Mouse (Mus musculus) ES-Bruce4 (cell line): ENCODE data around the gene Sestd1. TPM values are rescaled to one million over a fixed set of nuclear protein-coding genes. Genes with fewer than 3 reads are reported as not detected.

Experiments used
- H3K27ac ChIP-seq: 2 replicates; pipeline ENCODE4 v1.5.1; 2012; ENCODE audit warnings: low read length, inconsistent platforms; ENCODE audit not compliant: insufficient read depth
- H3K27me3 ChIP-seq: 2 replicates; pipeline ENCODE4 v1.6.1; 2012; ENCODE audit warnings: mild to moderate bottlenecking, low read length, inconsistent platforms; ENCODE audit not compliant: control insufficient read depth, poor library complexity, insufficient read depth, severe bottlenecking
- H3K36me3 ChIP-seq: 2 replicates; pipeline ENCODE4 v1.6.1; 2012; ENCODE audit warnings: inconsistent platforms, mild to moderate bottlenecking, low read length, moderate library complexity; ENCODE audit not compliant: control insufficient read depth, poor library complexity, insufficient read depth, severe bottlenecking
- H3K4me1 ChIP-seq: one replicate; pipeline ENCODE4 v1.8.1; 2011; ENCODE audit warnings: low read length; ENCODE audit not compliant: control insufficient read depth, insufficient read depth
- H3K4me3 ChIP-seq: 2 replicates; pipeline ENCODE4 v1.5.1; 2011; ENCODE audit warnings: low read depth, mild to moderate bottlenecking, low read length
- H3K9ac ChIP-seq: 2 replicates; pipeline ENCODE4 v1.6.1; 2012; ENCODE audit warnings: low read depth, mild to moderate bottlenecking, inconsistent platforms; ENCODE audit not compliant: poor library complexity, severe bottlenecking
- H3K9me3 ChIP-seq: replicated peaks from 2 replicates; pipeline ENCODE4 v1.6.1; 2012; ENCODE audit warnings: mild to moderate bottlenecking, low read length, inconsistent platforms; ENCODE audit not compliant: control insufficient read depth, poor library complexity, insufficient read depth, severe bottlenecking
- CTCF ChIP-seq: IDR thresholded peaks from one replicate; pipeline ENCODE4 v1.8.1; 2011; ENCODE audit warnings: low read depth, low read length
- EP300 ChIP-seq: IDR thresholded peaks from 2 replicates; pipeline ENCODE4 v1.6.1; 2011; ENCODE audit warnings: low read depth, low read length; ENCODE audit not compliant: insufficient read depth
- POLR2A ChIP-seq: IDR thresholded peaks from one replicate; pipeline ENCODE4 v1.8.1; 2011; ENCODE audit warnings: low read length; ENCODE audit not compliant: insufficient read depth
- polyA plus RNA-seq: library from polyadenylated mRNA; stranded (reverse); fragments of >200 nt; gene quantifications from 2 replicates; pipeline ENCODE4 v1.2.4, GENCODE M21; 2011; ENCODE audit warnings: low read depth; ENCODE audit not compliant: missing spikeins, insufficient read depth, insufficient read length

Gene Sestd1
- polyA plus RNA-seq, 1 experiment = 27.2 TPM

- no peak overlapping the region for H3K9ac ChIP-seq
- no peak overlapping the region for H3K27ac ChIP-seq
Observed at GRCm38 (mm10) chr2:77200379-77200778, 80.0 kb downstream of the Sestd1 start.

DNA sequence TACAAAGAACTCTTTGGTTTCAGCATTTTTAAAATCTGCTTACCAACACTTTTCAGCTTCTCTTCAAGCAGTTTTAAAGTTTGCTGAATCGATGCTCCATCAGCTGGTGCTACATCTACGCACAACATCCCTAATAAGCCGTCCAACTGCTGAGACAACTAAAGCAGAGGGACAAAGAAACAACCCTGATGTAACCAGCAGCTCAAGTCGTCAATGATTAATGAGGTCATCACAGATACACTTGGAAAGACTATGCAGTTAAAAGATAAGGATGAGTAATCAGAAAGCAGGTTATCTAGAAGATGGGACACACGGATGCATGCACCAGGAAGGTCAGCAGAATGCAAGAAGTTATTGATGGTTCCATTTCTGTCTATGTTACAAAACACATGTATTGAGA lies 82.1 kb downstream of the Sestd1 start:
- H3K4me3 ChIP-seq = no peak overlapping the region
- H3K4me1 ChIP-seq = no peaks in the 10 kb centered on the region
- no peaks in the 10 kb centered on the region for H3K27me3 ChIP-seq
- H3K9ac ChIP-seq = no peak overlapping the region
- H3K36me3 ChIP-seq = no peaks in the 10 kb centered on the region
- no peaks in the 10 kb centered on the region for H3K9me3 ChIP-seq
- TF ChIP-seq POLR2A = no peak
- H3K27ac ChIP-seq = no peak overlapping the region

More at GRCm38 (mm10) chr2:77200379-77200778, 80.0 kb downstream of the Sestd1 start:
- H3K4me3 ChIP-seq = no peak overlapping the region
- no peaks in the 10 kb centered on the region for H3K9me3 ChIP-seq
- no peak for TF ChIP-seq CTCF
- TF ChIP-seq POLR2A = no peak
- TF ChIP-seq EP300 = no peak
- no peaks in the 10 kb centered on the region for H3K27me3 ChIP-seq
- H3K36me3 ChIP-seq = no peaks in the 10 kb centered on the region
- no peaks in the 10 kb centered on the region for H3K4me1 ChIP-seq

GRCm38 (mm10) chr2:77196819-77197218 lies 83.6 kb downstream of the Sestd1 start:
- no peaks in the 10 kb centered on the region for H3K27me3 ChIP-seq
- H3K4me3 ChIP-seq = no peak overlapping the region
- TF ChIP-seq POLR2A = no peak
- TF ChIP-seq EP300 = no peak
- TF ChIP-seq CTCF = no peak
- no peaks in the 10 kb centered on the region for H3K9me3 ChIP-seq
- H3K27ac ChIP-seq = no peak overlapping the region
- no peak overlapping the region for H3K9ac ChIP-seq
- no peaks in the 10 kb centered on the region for H3K36me3 ChIP-seq
- no peaks in the 10 kb centered on the region for H3K4me1 ChIP-seq

- H3K9ac ChIP-seq = no peak overlapping the region
- TF ChIP-seq EP300 (no peak), CTCF (no peak), POLR2A (no peak)
- 0 out of 2 replicates have a peak, but pooled peaks cover 3% of the 10 kb centered on the region for H3K36me3 ChIP-seq
Observed at GRCm38 (mm10) chr2:77195056-77195455, 85.3 kb downstream of the Sestd1 start.

DNA sequence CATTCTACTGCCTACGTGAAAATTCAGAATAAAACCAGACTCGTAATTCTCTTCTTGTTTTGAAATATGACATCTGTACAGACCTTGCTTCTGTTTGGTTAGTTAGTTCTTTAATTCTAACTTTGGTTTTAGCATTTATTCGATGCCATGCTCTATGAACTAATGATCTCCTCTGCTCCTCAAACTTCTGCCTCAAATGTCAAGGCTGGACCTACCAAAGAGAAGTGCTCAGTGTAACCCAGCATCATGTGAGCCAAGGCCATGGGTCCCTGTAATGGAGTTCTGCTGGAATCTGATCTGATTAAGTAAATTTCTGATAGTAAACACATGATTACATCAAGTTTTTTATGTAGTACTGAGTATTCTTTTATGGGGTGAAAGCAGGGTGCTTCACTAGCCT lies 88.6 kb downstream of the Sestd1 start:
- Histone ChIP-seq H3K9ac (no peak overlapping the region), H3K27ac (no peak overlapping the region), H3K4me1 (no peaks in the 10 kb centered on the region), H3K36me3 (0 out of 2 replicates have a peak, but pooled peaks cover 3% of the 10 kb centered on the region), H3K9me3 (no peaks in the 10 kb centered on the region), H3K4me3 (no peak overlapping the region), H3K27me3 (no peaks in the 10 kb centered on the region)
- no peak for TF ChIP-seq EP300
- TF ChIP-seq CTCF = no peak
- TF ChIP-seq POLR2A = no peak

More at GRCm38 (mm10) chr2:77195056-77195455, 85.3 kb downstream of the Sestd1 start:
- no peak overlapping the region for H3K4me3 ChIP-seq
- no peaks in the 10 kb centered on the region for H3K9me3 ChIP-seq
- H3K27ac ChIP-seq = no peak overlapping the region
- H3K27me3 ChIP-seq = no peaks in the 10 kb centered on the region
- no peaks in the 10 kb centered on the region for H3K4me1 ChIP-seq

GRCm38 (mm10) chr2:77190891-77191290 lies 89.5 kb downstream of the Sestd1 start:
- TF ChIP-seq POLR2A = no peak
- TF ChIP-seq CTCF = no peak
- TF ChIP-seq EP300 = no peak
- Histone ChIP-seq H3K4me1 (no peaks in the 10 kb centered on the region), H3K36me3 (0 out of 2 replicates have a peak, but pooled peaks cover 3% of the 10 kb centered on the region), H3K9ac (no peak overlapping the region), H3K4me3 (no peak overlapping the region), H3K27ac (no peak overlapping the region), H3K27me3 (no peaks in the 10 kb centered on the region), H3K9me3 (no peaks in the 10 kb centered on the region)
